Mouse (Mus musculus) heart, embryonic 11.5 days (tissue): ENCODE data around the gene Tnfaip8l2. TPM values are rescaled to one million over a fixed set of nuclear protein-coding genes. Genes with fewer than 3 reads are reported as not detected.

Source experiments
- microRNA-seq: library from miRNA; unstranded; fragments of <30 nt; microRNA quantifications from one replicate; pipeline ENCODE4, GENCODE M21; 2016; ENCODE audit warnings: borderline number of aligned reads
- polyA plus RNA-seq: library from polyadenylated mRNA; unstranded; fragments of >200 nt; fragmentation: Nextera tagmentation; extraction: Ambion mirVana; gene quantifications from 2 replicates; pipeline ENCODE4 v1.2.1, GENCODE M21; 2014

Tnfaip8l2 gene
- polyA plus RNA-seq, 1 experiment from 2014 or later: 1.5 TPM

Small RNA genes within 50 kb of the gene (microRNA-seq; reads per million reads assigned to microRNA genes)
- gene Mir8099-1: not detected

Other genes with a start within 250 kb of the Tnfaip8l2 start
- 36.8 and 45.6 TPM in 2 replicates for gene Selenbp1, start 209.3 kb downstream of the Tnfaip8l2 start, polyA plus RNA-seq
- gene Rfx5, start 188.3 kb downstream of the Tnfaip8l2 start, polyA plus RNA-seq: 6.7 and 7.9 TPM in 2 replicates
- gene Pi4kb, start 167.6 kb downstream of the Tnfaip8l2 start, polyA plus RNA-seq: 12.9 and 18.5 TPM in 2 replicates
- gene Zfp687, start 126.9 kb downstream of the Tnfaip8l2 start, polyA plus RNA-seq: 16.2 and 19.6 TPM in 2 replicates
- 231 and 247 TPM in 2 replicates for gene Psmd4, start 99.7 kb downstream of the Tnfaip8l2 start, polyA plus RNA-seq
- gene Pip5k1a, start 35.4 kb downstream of the Tnfaip8l2 start, polyA plus RNA-seq: 11.8 and 14.0 TPM in 2 replicates
- gene Vps72, start 31.3 kb downstream of the Tnfaip8l2 start, polyA plus RNA-seq: 108 and 113 TPM in 2 replicates
- 0.53 and 0.83 TPM in 2 replicates for gene Tmod4, start 17.9 kb downstream of the Tnfaip8l2 start, polyA plus RNA-seq
- gene Scnm1, start 8.3 kb downstream of the Tnfaip8l2 start, polyA plus RNA-seq: 57.7 and 61.8 TPM in 2 replicates
- 6.5 and 7.6 TPM in 2 replicates for gene Lysmd1, start 8.3 kb downstream of the Tnfaip8l2 start, polyA plus RNA-seq
- 2.2 and 2.8 TPM in 2 replicates for gene Sema6c, start 18.1 kb upstream of the Tnfaip8l2 start, polyA plus RNA-seq
- gene Gabpb2, start 75.6 kb upstream of the Tnfaip8l2 start, polyA plus RNA-seq: 5.4 and 7.2 TPM in 2 replicates
- gene Cdc42se1, start 86.4 kb upstream of the Tnfaip8l2 start, polyA plus RNA-seq: 62.3 and 68.9 TPM in 2 replicates
- gene Mllt11, start 89.8 kb upstream of the Tnfaip8l2 start, polyA plus RNA-seq: 16.4 and 21.0 TPM in 2 replicates
- gene Gm128, start 99.2 kb upstream of the Tnfaip8l2 start, polyA plus RNA-seq: 0.30 and 0.62 TPM in 2 replicates
- gene Bnipl, start 108.8 kb upstream of the Tnfaip8l2 start, polyA plus RNA-seq: not detected in 2 replicates
- gene Mindy1, start 139.0 kb upstream of the Tnfaip8l2 start, polyA plus RNA-seq: 24.3 and 25.1 TPM in 2 replicates
- gene Prune1, start 139.7 kb upstream of the Tnfaip8l2 start, polyA plus RNA-seq: 24.7 and 32.2 TPM in 2 replicates
- 0.84 and 1.5 TPM in 2 replicates for gene Anxa9, start 164.8 kb upstream of the Tnfaip8l2 start, polyA plus RNA-seq
- gene Cers2, start 172.4 kb upstream of the Tnfaip8l2 start, polyA plus RNA-seq: 117 and 125 TPM in 2 replicates
- gene Setdb1, start 214.8 kb upstream of the Tnfaip8l2 start, polyA plus RNA-seq: 31.6 and 37.6 TPM in 2 replicates